Mouse (Mus musculus): Measurements from ENCODE around the gene Ogfod3.

GRCm38 (mm10) chr11:121148193-121148592, 56.3 kb downstream of the Ogfod3 start:
- TF ChIP-seq CTCF (conservative IDR thresholded peaks at IDR 0.05; ENCODE audit: insufficient read depth, insufficient read length, low read depth, low read length) (peak; percentile 34), POLR2A (IDR thresholded peaks at IDR 0.05; ENCODE audit: low read depth, low read length) (no peak)
